Mouse (Mus musculus) splenic B cell, adult 2 months (primary cell): ENCODE measurements around the gene Zfp790.

Source experiments
- DNase-seq: peaks from one replicate; pipeline ENCODE4 v3.0.0-alpha.2; 2011; ENCODE audit warnings: low read depth, low spot score
- H3K27me3 ChIP-seq: 2 replicates; pipeline ENCODE4 v1.6.1; 2012; ENCODE audit warnings: mild to moderate bottlenecking, low read length, moderate library complexity, mixed read lengths; ENCODE audit not compliant: control insufficient read depth, poor library complexity, insufficient read depth, severe bottlenecking
- H3K36me3 ChIP-seq: 2 replicates; pipeline ENCODE4 v1.6.1; 2012; ENCODE audit warnings: mild to moderate bottlenecking, low read length, moderate library complexity, mixed read lengths; ENCODE audit not compliant: control insufficient read depth, poor library complexity, insufficient read depth, severe bottlenecking

Gene Zfp790

DNA sequence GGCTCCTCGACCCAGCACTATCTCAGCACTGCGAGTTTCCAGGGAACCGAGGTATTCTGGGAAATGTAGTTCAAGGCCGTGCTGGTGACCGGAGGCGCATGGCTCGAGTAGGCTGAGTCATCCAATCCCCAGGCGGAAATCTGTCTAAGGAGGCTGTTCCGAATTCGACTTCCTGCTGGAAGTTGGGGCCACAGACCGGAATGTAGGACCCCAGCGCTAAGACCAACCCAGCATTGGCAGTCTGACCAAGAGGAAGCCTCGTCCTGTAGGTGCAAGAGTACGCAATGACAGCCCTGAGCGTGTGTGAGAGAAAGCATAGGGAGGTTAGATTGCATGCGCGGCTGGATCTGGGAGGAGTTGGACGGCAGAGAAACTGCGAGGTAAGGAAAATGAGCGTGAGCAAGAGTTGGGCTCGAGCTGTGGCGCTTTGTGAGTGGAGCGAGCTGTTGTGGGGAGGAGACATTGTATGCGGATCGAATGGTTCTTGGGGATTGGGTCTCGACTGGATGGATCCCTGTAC is at the start of gene Zfp790:
TSS of gene Zfp790 (plus strand) at position 205 of the 520 bp plus-strand sequence.
- no peaks in the 10 kb centered on the region for H3K36me3 ChIP-seq
- no peaks in the 10 kb centered on the region for H3K27me3 ChIP-seq
- peak; percentile 90 for DNase-seq

DNA sequence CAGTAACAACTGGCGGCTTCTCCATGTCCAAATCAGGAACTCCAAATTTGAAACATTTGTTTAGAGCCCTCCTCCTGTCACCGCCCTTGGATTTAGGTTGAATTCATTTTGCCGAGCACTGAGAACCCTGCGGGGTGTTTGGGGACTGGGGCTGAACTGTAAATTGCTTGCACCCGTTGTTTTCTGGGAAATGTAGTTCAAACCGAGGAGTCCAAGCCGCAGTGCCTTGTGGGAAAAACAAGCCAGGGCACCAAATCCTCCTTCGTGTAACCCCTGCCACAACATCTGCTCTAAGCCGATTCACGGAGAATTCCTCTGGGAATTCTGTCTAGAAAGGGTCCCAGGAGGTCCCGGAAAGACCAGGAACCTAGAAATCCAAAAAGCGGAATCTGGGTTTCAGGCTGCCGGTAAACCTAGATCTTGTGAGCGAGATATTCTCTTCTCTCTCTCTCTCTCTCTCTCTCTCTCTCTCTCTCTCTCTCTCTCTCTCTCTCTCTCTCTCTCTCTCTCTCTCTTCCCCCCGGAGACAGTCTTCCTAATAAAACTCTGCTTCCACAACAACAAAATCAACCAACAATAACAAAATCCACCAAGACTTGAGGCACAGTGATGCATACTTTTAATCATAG is 48.7 kb upstream of the Zfp790 start:
- Histone ChIP-seq H3K36me3 (peaks cover 13% of the 10 kb centered on the region; the same call in 1 of the 2 replicates), H3K27me3 (no peaks in the 10 kb centered on the region)
- peak; percentile 81 for DNase-seq

DNA sequence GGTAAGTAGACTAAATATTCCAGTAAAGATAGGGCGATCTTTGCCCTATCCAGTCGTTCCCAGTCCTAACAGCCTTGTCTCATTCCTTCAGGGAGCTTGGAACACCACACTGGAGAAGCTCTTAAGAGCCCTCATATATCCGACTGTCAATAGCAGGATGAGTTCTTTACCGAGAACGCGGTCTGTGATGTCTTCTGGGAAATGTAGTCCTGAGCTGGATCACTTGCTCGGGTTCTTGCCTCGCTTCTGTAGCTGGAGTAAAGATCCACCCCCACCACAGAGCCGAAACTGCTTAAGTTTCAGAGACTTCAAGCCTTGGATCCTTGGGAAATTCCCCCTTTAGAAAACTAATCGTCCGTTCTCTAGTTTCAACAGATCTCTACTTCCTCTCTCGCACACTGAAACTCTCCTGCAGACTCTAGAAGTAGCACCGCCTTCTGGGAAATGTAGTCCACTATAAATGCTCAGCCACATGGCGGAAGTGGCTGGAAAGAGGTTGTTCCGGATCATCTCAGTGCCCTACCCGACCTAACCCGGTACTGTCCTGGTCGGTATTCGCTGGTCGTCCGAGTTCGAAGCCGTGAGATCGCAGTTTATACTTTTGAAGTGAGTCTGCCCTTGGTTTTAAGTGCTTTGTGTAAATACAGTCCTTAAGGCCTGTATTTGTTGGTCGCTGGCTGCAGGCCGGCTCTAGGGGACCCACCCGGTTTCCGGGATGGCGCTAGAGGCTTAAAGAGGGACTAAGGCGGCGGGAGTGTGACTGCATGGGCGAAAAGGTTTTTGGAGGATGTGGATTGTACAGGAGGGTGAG is 47.6 kb upstream of the Zfp790 start, which contains the start of gene Zfp84:
TSS of gene Zfp84 (plus strand) at position 463 of the 811 bp plus-strand sequence.
- peak; percentile 95 for DNase-seq
- Histone ChIP-seq H3K27me3 (no peaks in the 10 kb centered on the region), H3K36me3 (peaks cover 14% of the 10 kb centered on the region; the same call in 1 of the 2 replicates)

DNA sequence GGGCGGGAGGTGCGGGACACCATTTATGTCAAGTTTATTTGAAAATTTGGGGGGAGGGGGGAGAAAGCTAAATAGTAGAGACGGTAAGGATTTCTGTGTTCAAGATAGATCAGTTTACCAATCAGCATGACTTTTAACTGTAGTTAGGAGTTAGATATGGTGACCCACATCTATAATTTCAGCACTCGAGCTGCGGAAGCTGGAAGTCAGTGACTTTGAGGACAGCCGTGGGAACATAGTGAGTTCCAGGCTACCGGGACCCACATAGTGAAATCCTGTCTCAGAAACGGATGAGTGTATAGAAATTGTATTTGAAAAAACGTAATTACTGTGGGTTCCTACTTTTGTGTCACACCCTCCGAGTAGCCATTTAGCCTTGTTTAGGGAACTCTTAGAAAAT is 46.9 kb upstream of the Zfp790 start:
- Histone ChIP-seq H3K27me3 (no peaks in the 10 kb centered on the region), H3K36me3 (peaks cover 14% of the 10 kb centered on the region; the same call in 1 of the 2 replicates)
- DNase-seq, result no peak

DNA sequence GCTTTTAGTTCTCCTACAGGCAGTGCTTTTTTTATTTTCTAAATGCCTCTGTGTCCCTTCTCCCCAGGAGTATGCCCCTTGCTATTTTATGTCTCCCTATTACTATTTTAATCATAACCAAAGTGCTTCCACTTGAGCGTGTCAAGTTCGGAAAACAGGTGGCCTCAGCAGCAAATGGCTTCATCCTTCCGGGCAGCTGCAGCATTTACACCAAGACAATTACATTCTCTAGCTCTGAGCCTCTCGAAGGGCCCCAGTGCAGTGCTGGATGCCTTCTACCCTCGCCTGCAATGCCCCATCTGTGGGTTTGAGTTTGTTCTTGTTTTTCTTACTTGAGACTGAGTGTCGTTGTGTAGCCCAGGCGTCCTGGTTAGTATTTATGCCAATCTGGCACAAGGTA is 42.4 kb upstream of the Zfp790 start:
- peaks cover 30% of the 10 kb centered on the region for H3K36me3 ChIP-seq
- H3K27me3 ChIP-seq, result no peaks in the 10 kb centered on the region
- no peak for DNase-seq

DNA sequence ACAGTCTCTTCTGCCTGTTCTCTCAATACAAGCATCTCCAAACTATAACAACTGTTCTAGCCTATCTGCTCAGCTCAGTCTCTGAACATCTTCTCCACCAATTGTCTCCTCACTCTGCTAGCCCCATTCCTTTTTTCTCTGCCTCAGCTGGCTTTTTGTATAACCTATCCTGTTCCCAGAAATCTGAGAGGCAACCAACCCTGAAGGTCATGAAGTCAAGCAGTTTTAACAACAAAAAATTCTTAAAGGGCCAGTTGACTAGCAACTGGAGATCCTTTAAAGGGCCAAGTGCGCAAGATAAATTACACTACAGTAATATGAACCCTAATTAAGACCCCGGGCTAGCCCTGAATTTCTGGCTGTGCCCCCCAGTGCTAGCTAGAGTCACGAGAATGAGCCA is 41.5 kb upstream of the Zfp790 start:
- no peak for DNase-seq
- H3K27me3 ChIP-seq, result no peaks in the 10 kb centered on the region
- peaks cover 30% of the 10 kb centered on the region for H3K36me3 ChIP-seq

DNA sequence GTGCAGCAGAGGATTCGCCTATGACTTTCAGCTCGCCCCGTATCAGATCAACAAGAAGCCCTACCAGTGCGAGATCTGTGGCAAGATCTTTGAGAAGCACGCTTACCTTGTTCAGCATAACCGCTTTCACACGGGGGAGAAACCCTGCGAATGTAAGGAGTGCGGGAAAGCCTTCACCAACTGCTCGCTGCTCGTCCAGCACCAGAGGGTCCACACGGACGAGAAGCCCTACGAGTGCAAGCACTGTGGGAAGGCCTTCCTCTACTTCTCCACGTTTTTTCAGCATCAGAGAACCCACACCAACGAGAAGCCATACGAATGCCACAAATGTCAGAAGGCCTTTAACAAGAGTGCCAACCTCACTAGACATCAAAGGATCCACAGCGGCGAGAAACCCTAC is 39.3 kb upstream of the Zfp790 start:
- DNase-seq, result no peak
- H3K36me3 ChIP-seq, result peaks cover 24% of the 10 kb centered on the region
- H3K27me3 ChIP-seq, result no peaks in the 10 kb centered on the region

DNA sequence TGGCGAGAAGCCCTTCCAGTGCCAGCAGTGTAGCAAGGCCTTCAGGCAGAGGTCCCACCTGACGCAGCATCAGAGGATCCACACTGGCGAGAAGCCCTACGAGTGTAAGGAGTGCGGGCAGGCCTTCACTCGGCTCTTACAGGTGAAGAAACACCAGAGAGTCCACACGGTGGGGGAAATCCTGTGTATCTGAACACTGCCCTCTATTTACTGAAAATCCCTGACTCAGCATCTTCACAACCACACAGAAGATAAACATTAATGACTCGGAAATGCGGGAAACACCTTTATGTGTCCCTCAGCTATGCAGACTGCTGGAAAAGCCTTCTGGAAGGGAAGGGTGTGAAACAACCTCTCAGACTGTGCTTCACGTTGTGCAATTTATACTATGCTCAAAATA is 38.5 kb upstream of the Zfp790 start:
- DNase-seq, result no peak
- H3K36me3 ChIP-seq, result peaks cover 19% of the 10 kb centered on the region
- no peaks in the 10 kb centered on the region for H3K27me3 ChIP-seq

DNA sequence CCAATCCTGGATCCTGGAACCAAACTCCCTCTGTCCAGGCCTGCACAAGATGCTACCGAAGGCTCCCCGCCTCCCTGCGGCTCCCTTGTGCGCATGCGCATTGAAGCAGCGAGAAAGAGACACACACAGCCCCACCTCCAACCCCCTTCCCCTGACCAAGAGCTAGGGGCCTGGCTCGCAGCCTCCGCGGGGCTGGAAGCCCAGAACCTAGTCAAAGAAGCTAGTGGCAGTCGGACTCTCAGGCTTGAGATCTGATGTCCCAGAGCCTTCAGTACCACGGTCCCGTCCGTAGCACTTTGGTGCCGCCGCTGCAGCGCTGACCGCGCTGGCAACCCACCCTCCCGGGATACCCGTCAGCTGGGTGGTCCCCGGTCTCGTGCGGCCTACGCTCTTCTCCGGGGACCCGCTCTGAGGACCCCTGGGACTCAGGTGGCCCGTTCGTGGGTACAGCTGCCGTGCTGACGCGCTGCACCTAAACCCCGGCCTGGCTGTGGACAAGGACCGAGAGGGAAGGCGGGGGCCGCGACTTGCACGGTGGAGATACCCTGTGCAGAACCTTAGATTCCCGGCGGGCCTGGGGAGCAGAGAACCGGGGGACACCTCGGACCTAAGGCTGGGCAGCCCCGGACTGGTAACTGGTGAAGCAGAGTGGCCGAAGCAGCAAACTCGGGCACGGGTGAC is 31.9 kb upstream of the Zfp790 start, which contains the start of gene Zfp30:
TSS of gene Zfp30 (plus strand) at position 128 of the 681 bp plus-strand sequence.
- H3K36me3 ChIP-seq, result no peaks in the 10 kb centered on the region
- H3K27me3 ChIP-seq, result no peaks in the 10 kb centered on the region
- DNase-seq, result peak; percentile 75

DNA sequence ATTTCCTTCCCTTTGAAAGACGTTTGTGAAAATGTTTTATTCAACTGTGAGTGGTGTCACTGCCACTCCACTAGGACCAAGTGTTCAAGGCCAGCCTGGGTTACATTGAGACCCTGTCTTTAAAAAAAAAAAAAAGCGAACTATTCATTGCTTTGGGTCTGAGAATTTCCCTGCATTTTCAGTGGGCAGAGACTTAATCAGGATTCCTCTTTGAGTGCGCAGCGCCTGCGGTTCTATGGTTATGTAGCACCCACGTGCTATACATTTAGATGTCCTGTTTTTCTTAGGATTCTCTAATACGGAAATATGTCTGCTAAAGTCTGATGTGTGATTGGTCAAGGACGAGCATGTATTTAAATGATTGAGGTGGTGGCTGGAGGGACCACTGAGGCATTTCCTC is 30.9 kb upstream of the Zfp790 start:
- Histone ChIP-seq H3K36me3 (no peaks in the 10 kb centered on the region), H3K27me3 (no peaks in the 10 kb centered on the region)
- DNase-seq, result no peak

DNA sequence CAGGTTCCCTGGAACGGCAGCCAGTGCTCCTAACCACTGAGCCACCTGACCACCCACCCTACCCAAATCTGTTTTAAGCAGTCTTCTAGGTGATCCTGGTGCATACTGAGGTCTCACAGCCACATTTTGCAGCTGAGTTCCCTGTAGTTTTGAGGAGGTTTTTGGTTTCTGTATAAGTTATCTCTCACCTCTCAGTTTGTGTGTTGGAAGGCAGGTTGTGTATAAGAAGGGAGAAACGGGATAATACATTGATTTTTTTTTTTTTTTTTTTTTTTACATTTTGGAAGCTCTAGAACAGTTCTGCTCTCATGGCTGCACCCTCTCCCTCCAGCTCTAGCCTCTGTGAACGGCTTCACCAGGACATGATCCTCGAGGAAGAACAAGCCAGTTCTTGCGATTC is 30.0 kb upstream of the Zfp790 start:
- H3K27me3 ChIP-seq, result no peaks in the 10 kb centered on the region

DNA sequence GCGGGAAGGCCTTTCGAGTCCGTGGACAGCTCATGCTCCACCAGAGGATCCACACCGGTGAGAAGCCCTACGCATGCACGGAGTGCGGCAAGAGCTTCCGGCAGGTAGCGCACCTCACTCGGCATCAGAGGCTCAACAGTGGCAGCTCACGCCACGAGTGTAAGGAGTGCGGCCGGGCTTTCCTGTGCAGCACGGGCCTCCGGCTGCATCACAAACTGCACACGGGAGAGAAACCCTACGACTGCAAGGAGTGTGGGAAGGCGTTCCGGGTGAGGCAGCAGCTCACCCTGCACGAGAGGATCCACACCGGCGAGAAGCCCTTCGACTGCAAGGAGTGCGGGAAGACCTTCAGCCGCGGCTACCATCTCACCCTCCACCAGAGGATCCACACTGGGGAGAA is 23.0 kb upstream of the Zfp790 start:
- H3K36me3 ChIP-seq, result no peaks in the 10 kb centered on the region
- DNase-seq, result no peak
- H3K27me3 ChIP-seq, result no peaks in the 10 kb centered on the region

More for the DNA sequence above, 30.0 kb upstream of the Zfp790 start:
- H3K36me3 ChIP-seq, result no peaks in the 10 kb centered on the region
- DNase-seq, result no peak

DNA sequence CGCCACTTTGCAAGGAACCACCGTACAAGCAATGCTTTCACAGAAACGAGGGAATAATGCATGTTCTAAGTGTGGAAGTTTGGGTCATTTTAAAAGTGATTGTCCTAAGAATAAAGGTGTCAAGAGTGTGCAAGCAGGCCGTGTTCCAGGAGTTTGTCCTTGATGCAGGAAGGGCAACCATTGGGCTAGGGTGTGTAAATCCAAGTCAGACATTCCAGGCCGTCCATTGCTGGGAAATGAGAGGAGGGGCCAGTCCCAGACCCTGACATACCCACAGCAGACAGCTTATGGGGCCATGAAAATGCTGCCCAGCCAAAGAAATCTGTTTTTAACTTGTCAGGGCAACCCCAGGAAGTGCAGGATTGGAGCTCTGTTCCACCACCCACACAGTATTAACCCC is 8.9 kb upstream of the Zfp790 start:
- no peaks in the 10 kb centered on the region for H3K27me3 ChIP-seq
- DNase-seq, result no peak
- H3K36me3 ChIP-seq, result no peaks in the 10 kb centered on the region

DNA sequence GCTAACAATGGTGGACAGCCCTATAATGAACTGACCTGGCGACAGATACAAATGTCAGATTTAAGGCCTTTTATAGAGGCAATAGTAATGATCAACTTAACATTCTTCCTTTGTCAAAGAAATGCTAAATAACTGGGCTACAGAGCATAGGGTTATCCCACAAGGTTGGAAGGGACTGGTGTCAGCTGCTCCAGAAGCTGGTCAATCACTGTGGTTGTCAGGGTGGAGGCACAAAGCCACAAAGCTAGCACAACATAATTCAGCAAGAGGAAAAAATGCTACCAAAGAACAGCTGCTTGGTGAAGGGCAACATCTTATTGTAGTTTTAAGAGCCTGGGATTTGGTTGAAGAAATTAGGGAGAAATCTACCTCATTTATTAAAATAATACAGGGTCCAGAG is 3.7 kb upstream of the Zfp790 start:
- no peak for DNase-seq
- H3K27me3 ChIP-seq, result no peaks in the 10 kb centered on the region
- no peaks in the 10 kb centered on the region for H3K36me3 ChIP-seq

DNA sequence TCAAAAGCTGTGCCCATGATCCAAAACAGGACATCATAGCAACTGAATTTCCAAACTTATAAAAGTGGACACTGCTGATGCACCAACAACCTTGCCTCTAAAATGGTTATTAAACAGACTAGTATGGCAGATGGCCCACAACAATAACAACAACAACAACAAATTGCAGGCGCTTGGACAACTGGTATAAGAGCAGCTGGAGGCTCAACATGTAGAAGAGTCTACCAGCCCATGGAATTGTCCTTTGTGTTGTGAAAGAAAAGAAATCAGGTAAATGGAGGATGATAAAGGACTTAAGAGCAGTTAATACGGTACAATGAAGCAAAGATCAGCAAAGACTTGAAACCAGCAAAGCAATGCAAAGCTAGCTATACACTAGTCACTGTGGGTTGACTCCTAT is 1.5 kb upstream of the Zfp790 start:
- Histone ChIP-seq H3K36me3 (no peaks in the 10 kb centered on the region), H3K27me3 (no peaks in the 10 kb centered on the region)
- no peak for DNase-seq
